Mouse (Mus musculus): Measurements from ENCODE around the gene Brd1.

DNA sequence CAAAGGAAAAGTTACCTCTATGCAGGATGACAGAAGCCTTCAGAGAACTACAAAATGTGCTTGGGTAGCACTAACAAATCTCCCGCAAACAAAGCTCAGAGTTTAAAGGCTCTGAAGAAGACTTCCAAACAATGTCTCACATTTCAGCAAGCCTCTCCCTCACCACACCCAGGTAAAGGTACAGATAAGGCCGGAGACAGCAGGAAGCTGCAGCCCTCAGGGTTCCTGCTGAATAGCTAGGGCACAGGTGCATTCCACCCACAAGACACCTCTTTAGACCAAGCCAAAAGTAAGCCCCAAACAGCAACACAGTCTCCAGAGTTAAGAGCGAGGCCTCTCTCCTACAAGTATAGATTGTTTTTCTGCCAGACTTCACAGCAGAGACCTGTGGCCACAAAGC is 3.3 kb downstream of the Brd1 start:
- TF ChIP-seq CTCF (IDR thresholded peaks at IDR 0.05; ENCODE audit: control insufficient read depth, insufficient read depth, insufficient replicate concordance, low read depth, low read length): no peak
- no peak for TF ChIP-seq POLR2A (IDR thresholded peaks at IDR 0.05; ENCODE audit: control insufficient read depth, low read depth, low read length)
